Mouse (Mus musculus): Measurements from ENCODE around the gene Il5.

GRCm38 (mm10) chr11:53757612-53758011, 37.0 kb downstream of the Il5 start:
- TF ChIP-seq CTCF (IDR thresholded peaks at IDR 0.05; ENCODE audit: borderline replicate concordance, extremely low read depth, insufficient read depth, insufficient read length) (no peak), POLR2A (IDR thresholded peaks at IDR 0.05; ENCODE audit: borderline replicate concordance, extremely low read depth, insufficient read depth, insufficient read length, poor library complexity, severe bottlenecking) (no peak)

All from brain, embryonic 14.5 days (tissue).